Mouse (Mus musculus): Measurements from ENCODE around the gene Etv4. TPM values are rescaled to one million over a fixed set of nuclear protein-coding genes. Genes with fewer than 3 reads are reported as not detected.

The Etv4 gene
- polyA plus RNA-seq, 1 experiment from 2014 or later: 10.4 TPM

- no peak for ATAC-seq (replicated peaks; ENCODE audit: low FRiP score)
- Histone ChIP-seq H3K9ac (ENCODE audit: low read length) (no peak overlapping the region), H3K27ac (ENCODE audit: low read depth, low read length) (no peak overlapping the region), H3K4me3 (ENCODE audit: low read depth, low read length) (no peak overlapping the region), H3K9me3 (ENCODE audit: control insufficient read depth, low read length) (no peaks in the 10 kb centered on the region), H3K36me3 (ENCODE audit: control insufficient read depth, insufficient read depth, low read length) (no peaks in the 10 kb centered on the region), H3K27me3 (ENCODE audit: control insufficient read depth, insufficient read depth, low read length) (no peaks in the 10 kb centered on the region), H3K4me1 (replicated peaks; ENCODE audit: control insufficient read depth, insufficient read depth, low read length) (no peaks in the 10 kb centered on the region), H3K4me2 (ENCODE audit: low read depth, low read length, severe bottlenecking) (no peak overlapping the region)
- 39% methylated on average over 8 of the region's 8 CpGs for WGBS
- no peak for DNase-seq (ENCODE audit: low spot score)
Observed at GRCm38 (mm10) chr11:101798083-101798482, 12.9 kb upstream of the Etv4 start.

GRCm38 (mm10) chr11:101797355-101797754, 12.2 kb upstream of the Etv4 start:
- DNase-seq (ENCODE audit: low spot score) (no peak), ATAC-seq (replicated peaks; ENCODE audit: low FRiP score) (no peak)
- no peaks in the 10 kb centered on the region for H3K27me3 ChIP-seq (ENCODE audit: control insufficient read depth, insufficient read depth, low read length)
- H3K36me3 ChIP-seq (ENCODE audit: control insufficient read depth, insufficient read depth, low read length): no peaks in the 10 kb centered on the region
- H3K4me3 ChIP-seq (ENCODE audit: low read depth, low read length): no peak overlapping the region
- WGBS: 92% methylated on average over 2 of the region's 2 CpGs
- no peak overlapping the region for H3K27ac ChIP-seq (ENCODE audit: low read depth, low read length)
- no peak overlapping the region for H3K9ac ChIP-seq (ENCODE audit: low read length)
- H3K4me2 ChIP-seq (ENCODE audit: low read depth, low read length, severe bottlenecking): no peak overlapping the region
- H3K9me3 ChIP-seq (ENCODE audit: control insufficient read depth, low read length): no peaks in the 10 kb centered on the region
- H3K4me1 ChIP-seq (replicated peaks; ENCODE audit: control insufficient read depth, insufficient read depth, low read length): no peaks in the 10 kb centered on the region

GRCm38 (mm10) chr11:101790811-101791526, 5.8 kb upstream of the Etv4 start:
- Histone ChIP-seq H3K27ac (ENCODE audit: low read depth, low read length) (no peak overlapping the region), H3K9ac (ENCODE audit: low read length) (no peak overlapping the region), H3K4me3 (ENCODE audit: low read depth, low read length) (no peak overlapping the region), H3K27me3 (ENCODE audit: control insufficient read depth, insufficient read depth, low read length) (peaks cover 18% of the 10 kb centered on the region), H3K4me1 (replicated peaks; ENCODE audit: control insufficient read depth, insufficient read depth, low read length) (peaks cover 2% of the 10 kb centered on the region; the same call in 1 of the 2 replicates), H3K9me3 (ENCODE audit: control insufficient read depth, low read length) (no peaks in the 10 kb centered on the region), H3K36me3 (ENCODE audit: control insufficient read depth, insufficient read depth, low read length) (no peaks in the 10 kb centered on the region), H3K4me2 (ENCODE audit: low read depth, low read length, severe bottlenecking) (no peak overlapping the region)
- DNase-seq (ENCODE audit: low spot score) (no peak), ATAC-seq (replicated peaks; ENCODE audit: low FRiP score) (no peak)
- 43% methylated on average over 19 of the region's 19 CpGs for WGBS

- H3K4me2 ChIP-seq (ENCODE audit: low read depth, low read length, severe bottlenecking): no peak overlapping the region
- H3K9ac ChIP-seq (ENCODE audit: low read length): no peak overlapping the region
- peaks cover 8% of the 10 kb centered on the region; the same call in 1 of the 2 replicates for H3K4me1 ChIP-seq (replicated peaks; ENCODE audit: control insufficient read depth, insufficient read depth, low read length)
- ATAC-seq (replicated peaks; ENCODE audit: low FRiP score) (no peak), DNase-seq (ENCODE audit: low spot score) (no peak)
- peaks cover 49% of the 10 kb centered on the region for H3K27me3 ChIP-seq (ENCODE audit: control insufficient read depth, insufficient read depth, low read length)
- H3K27ac ChIP-seq (ENCODE audit: low read depth, low read length): no peak overlapping the region
- no peaks in the 10 kb centered on the region for H3K36me3 ChIP-seq (ENCODE audit: control insufficient read depth, insufficient read depth, low read length)
- H3K4me3 ChIP-seq (ENCODE audit: low read depth, low read length): no peak overlapping the region
- 94% methylated on average over 1 of the region's 1 CpGs for WGBS
- no peaks in the 10 kb centered on the region for H3K9me3 ChIP-seq (ENCODE audit: control insufficient read depth, low read length)
Observed at GRCm38 (mm10) chr11:101787432-101787831, 2.3 kb upstream of the Etv4 start.

GRCm38 (mm10) chr11:101786651-101787050, 1.5 kb upstream of the Etv4 start:
- Histone ChIP-seq H3K4me2 (ENCODE audit: low read depth, low read length, severe bottlenecking) (no peak overlapping the region), H3K4me1 (replicated peaks; ENCODE audit: control insufficient read depth, insufficient read depth, low read length) (peaks cover 8% of the 10 kb centered on the region; the same call in 1 of the 2 replicates), H3K27ac (ENCODE audit: low read depth, low read length) (no peak overlapping the region), H3K9me3 (ENCODE audit: control insufficient read depth, low read length) (no peaks in the 10 kb centered on the region), H3K9ac (ENCODE audit: low read length) (no peak overlapping the region), H3K27me3 (ENCODE audit: control insufficient read depth, insufficient read depth, low read length) (peaks cover 53% of the 10 kb centered on the region), H3K36me3 (ENCODE audit: control insufficient read depth, insufficient read depth, low read length) (no peaks in the 10 kb centered on the region), H3K4me3 (ENCODE audit: low read depth, low read length) (no peak overlapping the region)
- ATAC-seq (replicated peaks; ENCODE audit: low FRiP score) (no peak), DNase-seq (ENCODE audit: low spot score) (no peak)
- 65% methylated on average over 7 of the region's 7 CpGs for WGBS

- Histone ChIP-seq H3K4me3 (ENCODE audit: low read depth, low read length) (peak overlapping the region; percentile 20), H3K4me1 (replicated peaks; ENCODE audit: control insufficient read depth, insufficient read depth, low read length) (peaks cover 8% of the 10 kb centered on the region; the same call in 1 of the 2 replicates), H3K27ac (ENCODE audit: low read depth, low read length) (no peak overlapping the region), H3K36me3 (ENCODE audit: control insufficient read depth, insufficient read depth, low read length) (no peaks in the 10 kb centered on the region), H3K27me3 (ENCODE audit: control insufficient read depth, insufficient read depth, low read length) (peaks cover 53% of the 10 kb centered on the region), H3K4me2 (ENCODE audit: low read depth, low read length, severe bottlenecking) (peak overlapping the region; percentile 52), H3K9ac (ENCODE audit: low read length) (no peak overlapping the region), H3K9me3 (ENCODE audit: control insufficient read depth, low read length) (no peaks in the 10 kb centered on the region)
- WGBS: 8% methylated on average over 7 of the region's 7 CpGs
- no peak for DNase-seq (ENCODE audit: low spot score)
- ATAC-seq (replicated peaks; ENCODE audit: low FRiP score): 0 out of 2 replicates have a peak, but pooled peaks have one; percentile 5
Observed at GRCm38 (mm10) chr11:101785852-101786205, 658 bp upstream of the Etv4 start.

- Histone ChIP-seq H3K27ac (ENCODE audit: low read depth, low read length) (peak overlapping the region; percentile 41; the same call in 1 of the 2 replicates), H3K4me3 (ENCODE audit: low read depth, low read length) (peak overlapping the region; percentile 47), H3K4me2 (ENCODE audit: low read depth, low read length, severe bottlenecking) (peak overlapping the region; percentile 93), H3K27me3 (ENCODE audit: control insufficient read depth, insufficient read depth, low read length) (peaks cover 59% of the 10 kb centered on the region), H3K9ac (ENCODE audit: low read length) (peak overlapping the region; percentile 60), H3K36me3 (ENCODE audit: control insufficient read depth, insufficient read depth, low read length) (no peaks in the 10 kb centered on the region), H3K4me1 (replicated peaks; ENCODE audit: control insufficient read depth, insufficient read depth, low read length) (peaks cover 6% of the 10 kb centered on the region; the same call in 1 of the 2 replicates), H3K9me3 (ENCODE audit: control insufficient read depth, low read length) (no peaks in the 10 kb centered on the region)
- under 1% methylated on average over 61 of the region's 67 CpGs for WGBS
- peak; percentile 72 for ATAC-seq (replicated peaks; ENCODE audit: low FRiP score)
- DNase-seq (ENCODE audit: low spot score): peak; percentile 79
Observed at GRCm38 (mm10) chr11:101784488-101785142, 556 bp downstream of the Etv4 start.

- H3K36me3 ChIP-seq (ENCODE audit: control insufficient read depth, insufficient read depth, low read length): no peaks in the 10 kb centered on the region
- peaks cover 59% of the 10 kb centered on the region for H3K27me3 ChIP-seq (ENCODE audit: control insufficient read depth, insufficient read depth, low read length)
- H3K9me3 ChIP-seq (ENCODE audit: control insufficient read depth, low read length): no peaks in the 10 kb centered on the region
- peak overlapping the region; percentile 47 for H3K4me3 ChIP-seq (ENCODE audit: low read depth, low read length)
- no peak for ATAC-seq (replicated peaks; ENCODE audit: low FRiP score)
- WGBS: 2% methylated on average over 19 of the region's 19 CpGs
- H3K4me1 ChIP-seq (replicated peaks; ENCODE audit: control insufficient read depth, insufficient read depth, low read length): peaks cover 6% of the 10 kb centered on the region; the same call in 1 of the 2 replicates
- no peak for DNase-seq (ENCODE audit: low spot score)
- H3K27ac ChIP-seq (ENCODE audit: low read depth, low read length): peak overlapping the region; percentile 41; the same call in 1 of the 2 replicates
- H3K9ac ChIP-seq (ENCODE audit: low read length): peak overlapping the region; percentile 60
- peak overlapping the region; percentile 93 for H3K4me2 ChIP-seq (ENCODE audit: low read depth, low read length, severe bottlenecking)
Observed at GRCm38 (mm10) chr11:101784072-101784471, 1.1 kb downstream of the Etv4 start.
